Mouse (Mus musculus): Measurements from ENCODE around the gene Tmem145.

GRCm38 (mm10) chr7:25285511-25286238, 20.2 kb upstream of the Tmem145 start:
- TF ChIP-seq CTCF (IDR thresholded peaks at IDR 0.05; ENCODE audit: low read depth, low read length) (no peak), POLR2A (IDR thresholded peaks at IDR 0.05; ENCODE audit: borderline replicate concordance, low read depth, low read length) (no peak)

All from bone marrow macrophage, adult 2 months (primary cell).